Mouse (Mus musculus) layer of hippocampus, postnatal 14 days (tissue): ENCODE data around the gene Ctdnep1. TPM values are rescaled to one million over a fixed set of nuclear protein-coding genes. Genes with fewer than 3 reads are reported as not detected.

Experiments used
- DNase-seq, 2 experiments: peaks; one replicate each; pipeline ENCODE4 v3.0.0; 2021 to 2022; ENCODE audit warnings: low spot score in 2 of 2, mixed read lengths in 1 of 2
- microRNA-seq, 2 experiments: library from miRNA; unstranded; fragments of <30 nt; microRNA quantifications; one replicate each; pipeline ENCODE4 v1.2.0; 2021
- total RNA-seq, 2 experiments: library from RNA; stranded (reverse); gene quantifications; 2 replicates each; pipeline ENCODE4 v1.2.3; 2021

Ctdnep1 gene
- total RNA-seq, 2 experiments from 2014 or later, result 108 to 115 TPM

GRCm38 (mm10) chr11:70026689-70027088, 45.7 kb downstream of the Ctdnep1 start:
- no peak for DNase-seq

- peak in 1 of 2 experiments; percentile 55 for DNase-seq
Measured at GRCm38 (mm10) chr11:70027397-70027796, 46.4 kb downstream of the Ctdnep1 start.

- no peak for DNase-seq
Measured at GRCm38 (mm10) chr11:70028401-70029129, 47.6 kb downstream of the Ctdnep1 start.

GRCm38 (mm10) chr11:70029130-70029801, 48.3 kb downstream of the Ctdnep1 start:
- peak; percentile 81 to 92 for DNase-seq

GRCm38 (mm10) chr11:70029829-70030550, 49.0 kb downstream of the Ctdnep1 start:
- DNase-seq, result no peak

GRCm38 (mm10) chr11:70030651-70031320, 49.8 kb downstream of the Ctdnep1 start:
- DNase-seq, result no peak

- no peak for DNase-seq
Measured at GRCm38 (mm10) chr11:70031321-70031670, 50.3 kb downstream of the Ctdnep1 start.

- no peak for DNase-seq
Measured at GRCm38 (mm10) chr11:70038174-70038573, 57.2 kb downstream of the Ctdnep1 start.

GRCm38 (mm10) chr11:70039631-70040030, 58.7 kb downstream of the Ctdnep1 start:
- no peak for DNase-seq

- DNase-seq, result no peak
Measured at GRCm38 (mm10) chr11:70040184-70040583, 59.2 kb downstream of the Ctdnep1 start.

Small RNA genes within 50 kb of the gene (microRNA-seq; reads per million reads assigned to microRNA genes)
- 0 to 0.23 reads per million in 2 experiments for gene Gm44349
- gene Mir324, result 9,675 to 10,187 reads per million in 2 experiments

Other genes starting within 250 kb of the Ctdnep1 start
- 10 to 100 TPM; 62.8 to 68.5 TPM for gene Polr2a, start 222.5 kb upstream of the Ctdnep1 start, total RNA-seq
- gene Slc35g3, start 219.2 kb upstream of the Ctdnep1 start, total RNA-seq, result under 1 TPM in 1 of 2 experiments, not detected in 1; 0.21 TPM
- gene Zbtb4, start 215.2 kb upstream of the Ctdnep1 start, total RNA-seq, result 10 to 100 TPM; 82.0 to 83.5 TPM
- 1 to 10 TPM; 1.0 to 1.1 TPM for gene Chrnb1, start 185.2 kb upstream of the Ctdnep1 start, total RNA-seq
- 10 to 100 TPM; 22.8 to 23.7 TPM for gene Fgf11, start 179.3 kb upstream of the Ctdnep1 start, total RNA-seq
- not detected for gene Tmem102, start 175.5 kb upstream of the Ctdnep1 start, total RNA-seq
- not detected for gene Gm39566, start 165.9 kb upstream of the Ctdnep1 start, total RNA-seq
- gene Spem2, start 162.7 kb upstream of the Ctdnep1 start, total RNA-seq, result not detected
- gene Spem1, start 159.0 kb upstream of the Ctdnep1 start, total RNA-seq, result under 1 TPM; 0.50 to 0.74 TPM
- gene Nlgn2, start 143.4 kb upstream of the Ctdnep1 start, total RNA-seq, result 100 to 1,000 TPM; 220 to 226 TPM
- gene Tmem256, start 142.6 kb upstream of the Ctdnep1 start, total RNA-seq, result 100 to 1,000 TPM; 150 to 162 TPM
- gene Plscr3, start 134.8 kb upstream of the Ctdnep1 start, total RNA-seq, result 10 to 100 TPM; 22.0 to 23.3 TPM
- gene Tnk1, start 122.4 kb upstream of the Ctdnep1 start, total RNA-seq, result not detected
- not detected for gene Tmem95, start 103.1 kb upstream of the Ctdnep1 start, total RNA-seq
- 1 to 10 TPM; 1.1 to 1.2 TPM for gene Kctd11, start 99.8 kb upstream of the Ctdnep1 start, total RNA-seq
- under 1 TPM in 1 of 2 experiments, not detected in 1; 0.30 TPM for gene Acap1, start 85.6 kb upstream of the Ctdnep1 start, total RNA-seq
- 1 to 10 TPM; 1.5 to 2.1 TPM for gene 2810408A11Rik, start 80.2 kb upstream of the Ctdnep1 start, total RNA-seq
- 100 to 1,000 TPM; 108 to 124 TPM for gene Neurl4, start 80.1 kb upstream of the Ctdnep1 start, total RNA-seq
- gene Gps2, start 67.3 kb upstream of the Ctdnep1 start, total RNA-seq, result 10 to 100 TPM; 28.5 to 29.3 TPM
- 100 to 1,000 TPM; 446 to 451 TPM for gene Eif5a, start 59.2 kb upstream of the Ctdnep1 start, total RNA-seq
- gene Ybx2, start 45.4 kb upstream of the Ctdnep1 start, total RNA-seq, result 1 to 10 TPM; 8.3 to 9.7 TPM
- 1 to 10 TPM; 1.8 to 3.6 TPM for gene Slc2a4, start 33.0 kb upstream of the Ctdnep1 start, total RNA-seq
- not detected for gene Cldn7, start 16.4 kb upstream of the Ctdnep1 start, total RNA-seq
- gene Elp5, start 1.4 kb downstream of the Ctdnep1 start, total RNA-seq, result 10 to 100 TPM; 88.5 to 93.9 TPM
- 100 to 1,000 TPM; 221 to 251 TPM for gene Gabarap, start 10.0 kb downstream of the Ctdnep1 start, total RNA-seq
- gene Phf23, start 14.6 kb downstream of the Ctdnep1 start, total RNA-seq, result 10 to 100 TPM; 38.0 to 40.0 TPM
- gene Dvl2, start 19.4 kb downstream of the Ctdnep1 start, total RNA-seq, result 10 to 100 TPM; 29.3 to 29.7 TPM
- 10 to 100 TPM; 62.3 to 69.2 TPM for gene Acadvl, start 34.3 kb downstream of the Ctdnep1 start, total RNA-seq
- gene Dlg4, start 35.8 kb downstream of the Ctdnep1 start, total RNA-seq, result 100 to 1,000 TPM; 845 to 900 TPM
- 1 to 10 TPM in 1 of 2 experiments, under 1 TPM in 1; 0.88 to 1.0 TPM for gene Asgr1, start 72.9 kb downstream of the Ctdnep1 start, total RNA-seq
- not detected for gene Asgr2, start 111.5 kb downstream of the Ctdnep1 start, total RNA-seq
- 1 to 10 TPM in 1 of 2 experiments, under 1 TPM in 1; 0.55 to 1.2 TPM for gene Mgl2, start 149.2 kb downstream of the Ctdnep1 start, total RNA-seq
- 1 to 10 TPM; 1.1 to 2.3 TPM for gene Clec10a, start 175.0 kb downstream of the Ctdnep1 start, total RNA-seq
- 10 to 100 TPM; 26.1 to 32.9 TPM for gene Slc16a11, start 231.6 kb downstream of the Ctdnep1 start, total RNA-seq
- 10 to 100 TPM in 1 of 2 experiments, 1 to 10 TPM in 1; 9.3 to 12.6 TPM for gene Slc16a13, start 239.9 kb downstream of the Ctdnep1 start, total RNA-seq
- 1 to 10 TPM; 2.7 to 2.9 TPM for gene Bcl6b, start 248.6 kb downstream of the Ctdnep1 start, total RNA-seq